Mouse (Mus musculus): ENCODE results near the gene Klf9.

DNA sequence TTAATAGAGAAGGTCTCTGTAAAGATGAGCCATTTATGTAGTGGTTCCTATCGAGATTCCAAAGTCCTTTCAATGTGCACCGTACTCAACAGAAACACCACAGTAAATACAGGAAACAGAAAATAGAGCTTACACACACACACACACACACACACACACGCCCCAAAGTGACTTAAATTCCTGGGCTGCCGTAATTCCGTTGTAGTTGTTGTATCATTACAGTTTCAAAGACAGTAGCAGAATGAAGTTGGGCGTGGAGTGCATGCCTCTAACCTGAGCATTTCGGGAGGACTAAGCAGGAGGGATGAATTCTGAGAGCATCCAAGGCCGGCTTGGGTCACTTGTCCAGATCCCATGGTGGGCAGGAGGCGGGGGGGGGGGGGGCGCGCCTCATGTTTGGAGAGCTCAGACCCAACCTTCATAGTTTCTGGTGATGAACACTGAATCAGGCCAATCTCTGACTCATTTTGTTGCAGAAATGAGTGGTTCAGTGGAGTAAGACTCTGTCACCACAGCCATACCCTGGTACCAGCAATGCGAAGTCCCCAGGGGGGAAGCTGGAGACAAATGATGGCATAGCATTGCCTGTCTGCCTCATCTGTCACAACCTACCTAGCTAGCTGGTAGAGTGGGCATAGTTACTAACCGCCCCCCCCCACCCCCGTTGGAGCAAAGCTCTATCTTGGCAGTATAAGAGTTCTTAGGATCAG is 9.7 kb downstream of the Klf9 start:
- TF ChIP-seq CTCF (IDR thresholded peaks at IDR 0.05; ENCODE audit: low read depth) = no peak
- no peak for TF ChIP-seq EP300 (IDR thresholded peaks at IDR 0.05; ENCODE audit: low read depth)

All from heart, postnatal 0 days (tissue).